Mouse (Mus musculus): ENCODE results near the gene Bcl3. TPM values are rescaled to one million over a fixed set of nuclear protein-coding genes. Genes with fewer than 3 reads are reported as not detected.

Gene Bcl3
- total RNA-seq, 1 experiment from 2014 or later, result 36.9 TPM

DNA sequence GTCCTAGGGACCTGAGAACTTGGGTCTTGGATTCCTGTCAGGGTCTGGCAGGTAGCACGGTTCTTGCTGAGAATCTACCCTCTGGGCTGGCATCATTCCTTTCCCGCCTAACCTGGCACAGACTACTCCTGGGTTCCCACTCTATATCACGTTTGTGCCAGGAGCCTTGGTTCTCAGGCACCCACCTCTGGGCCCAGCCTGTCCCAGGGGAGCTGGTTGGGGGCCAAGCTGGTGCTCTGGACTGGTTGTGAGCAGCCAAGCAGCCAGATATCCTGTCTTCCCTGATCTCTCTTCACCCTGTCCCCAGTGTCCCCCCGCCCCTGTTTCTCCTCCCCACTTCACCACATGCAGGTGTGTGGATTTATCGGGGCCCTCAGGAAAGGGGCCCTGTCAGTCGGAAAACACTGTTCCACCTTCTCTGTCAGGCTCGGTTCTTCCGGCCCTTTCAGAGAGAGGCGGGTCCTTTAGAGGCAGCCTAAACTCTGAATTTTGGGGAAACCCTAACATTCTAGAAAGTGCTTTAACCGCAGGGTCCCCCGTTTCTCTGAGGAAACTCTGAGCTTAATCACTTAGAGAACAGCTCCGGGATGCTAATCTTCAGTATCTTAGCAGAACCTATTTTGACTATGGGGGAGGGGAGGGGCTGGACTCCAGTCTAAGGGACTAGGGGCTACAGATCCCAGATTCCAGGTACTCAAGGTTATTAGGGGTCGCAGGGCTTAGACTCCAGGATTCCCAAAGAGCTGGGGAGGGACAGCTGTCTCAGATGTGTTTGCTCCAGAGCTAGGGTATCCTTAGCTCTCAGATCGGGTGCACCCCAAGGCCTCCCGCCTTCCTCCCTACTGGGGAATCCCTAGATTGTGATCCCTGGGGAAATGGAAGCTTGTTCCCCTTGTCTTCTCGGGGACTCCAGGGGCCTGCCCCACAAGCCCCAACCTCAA, 52.9 kb downstream of the Bcl3 start:
- no peak for DNase-seq

GRCm38 (mm10) chr7:19769001-19769400, 53.6 kb downstream of the Bcl3 start:
- DNase-seq, result no peak

GRCm38 (mm10) chr7:19768251-19768650, 54.3 kb downstream of the Bcl3 start:
- no peak for DNase-seq

DNA sequence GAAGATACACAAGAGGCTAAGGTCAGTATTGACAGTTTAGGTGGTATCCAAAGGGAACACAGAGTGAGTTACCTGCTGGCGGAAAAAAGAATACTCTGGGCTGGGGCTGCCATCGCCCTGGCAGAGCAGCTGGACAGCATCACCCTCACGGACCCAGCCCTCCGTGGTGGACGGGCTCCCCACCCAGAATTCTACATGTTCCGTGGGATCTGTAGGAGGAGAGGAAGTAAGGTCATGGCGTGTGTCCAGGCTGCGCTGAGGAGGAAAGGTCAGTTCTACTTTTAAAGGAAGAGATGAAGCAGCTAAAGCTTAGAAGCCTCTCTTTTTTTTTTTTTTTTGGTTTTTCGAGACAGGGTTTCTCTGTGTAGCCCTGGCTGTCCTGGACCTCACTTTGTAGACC, 58.0 kb downstream of the Bcl3 start:
- DNase-seq, result no peak

DNA sequence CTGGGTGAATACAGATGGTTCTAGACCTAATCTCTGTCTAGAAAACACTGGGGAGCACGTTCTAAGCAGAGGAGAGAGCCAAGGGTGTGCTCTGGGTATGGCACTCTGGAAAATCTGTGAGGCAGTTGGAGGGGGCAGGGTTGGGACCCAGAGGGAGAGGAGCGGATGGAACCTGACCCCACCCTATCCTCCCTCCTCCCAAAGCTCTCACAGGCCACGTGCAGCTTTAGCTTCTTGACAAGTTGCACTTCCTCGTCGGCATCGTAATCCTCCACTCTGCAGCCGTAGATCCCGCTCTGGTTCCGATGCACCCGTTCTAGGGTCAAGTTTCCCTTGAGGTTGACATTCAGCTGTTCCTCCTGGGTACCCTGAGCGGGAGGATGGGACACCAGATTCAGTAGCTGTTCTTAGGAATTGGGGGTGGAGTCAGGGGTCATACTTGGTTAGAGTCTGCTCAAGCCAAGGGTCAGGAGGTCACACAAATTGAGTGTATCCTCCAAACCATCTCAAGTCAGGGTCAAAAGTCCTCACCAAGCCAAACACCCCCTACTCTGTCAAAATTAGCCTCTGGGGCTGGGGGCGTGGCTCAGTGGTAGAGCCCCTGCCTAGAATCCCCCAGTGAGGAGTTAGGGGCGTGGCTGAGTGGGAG, 58.6 kb downstream of the Bcl3 start:
- no peak for DNase-seq

DNA sequence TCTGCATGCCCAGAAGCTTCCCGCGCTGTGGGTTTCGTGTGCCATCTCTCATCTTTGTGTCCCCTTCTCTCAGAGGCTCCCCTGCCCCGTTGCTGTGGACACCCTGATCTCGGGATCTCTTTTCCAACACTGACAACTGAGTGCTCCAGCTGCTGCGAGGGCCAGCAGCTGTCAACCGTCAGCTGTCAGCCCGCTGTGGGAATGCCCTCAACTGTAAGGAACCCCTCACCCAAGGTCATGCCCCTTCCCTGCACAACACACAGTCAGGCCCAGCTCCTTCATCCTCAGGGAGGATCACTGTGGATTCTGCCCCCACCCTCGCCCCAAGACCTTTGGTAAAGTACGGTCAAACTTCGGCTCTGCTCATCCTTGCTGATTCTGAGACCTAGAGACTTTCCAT, 60.3 kb downstream of the Bcl3 start:
- no peak for DNase-seq

GRCm38 (mm10) chr7:19760021-19760420, 62.5 kb downstream of the Bcl3 start:
- no peak for DNase-seq

GRCm38 (mm10) chr7:19758623-19759022, 63.9 kb downstream of the Bcl3 start:
- no peak for DNase-seq

Other genes starting within 250 kb of the Bcl3 start
- 0.44 and 1.1 TPM in 2 replicates for gene Zfp296, start 245.5 kb downstream of the Bcl3 start, total RNA-seq (2021)
- 59.3 and 65.4 TPM in 2 replicates for gene Gemin7, start 245.2 kb downstream of the Bcl3 start, total RNA-seq (2021)
- gene Clasrp, start 218.3 kb downstream of the Bcl3 start, total RNA-seq (2021), result 36.9 and 52.2 TPM in 2 replicates
- gene Relb, start 193.3 kb downstream of the Bcl3 start, total RNA-seq (2021), result 19.3 and 26.2 TPM in 2 replicates
- 116 and 119 TPM in 2 replicates for gene Clptm1, start 157.7 kb downstream of the Bcl3 start, total RNA-seq (2021)
- gene Apoc2, start 144.8 kb downstream of the Bcl3 start, total RNA-seq (2021), result 53.4 TPM in 1 of 2 replicates, not detected in the other
- gene Gm44805, start 141.3 kb downstream of the Bcl3 start, total RNA-seq (2021), result 1.7 and 2.6 TPM in 2 replicates
- gene Apoc4, start 141.3 kb downstream of the Bcl3 start, total RNA-seq (2021), result 72.2 and 240 TPM in 2 replicates
- gene Apoc1, start 130.1 kb downstream of the Bcl3 start, total RNA-seq (2021), result 845 and 1,967 TPM in 2 replicates
- 972 and 3,675 TPM in 2 replicates for gene Apoe, start 123.6 kb downstream of the Bcl3 start, total RNA-seq (2021)
- 136 and 145 TPM in 2 replicates for gene Tomm40, start 107.3 kb downstream of the Bcl3 start, total RNA-seq (2021)
- gene Nectin2, start 72.3 kb downstream of the Bcl3 start, total RNA-seq (2021), result 90.1 and 94.7 TPM in 2 replicates
- 59.8 and 70.8 TPM in 2 replicates for gene Bcam, start 51.8 kb downstream of the Bcl3 start, total RNA-seq (2021)
- gene Cblc, start 26.0 kb downstream of the Bcl3 start, total RNA-seq (2021), result 1.4 TPM in 1 of 2 replicates, not detected in the other
- 0.59 TPM in 1 of 2 replicates, not detected in the other for gene Gm19345, start 29.2 kb upstream of the Bcl3 start, total RNA-seq (2021)
- 0.33 and 0.38 TPM in 2 replicates for gene Ceacam16, start 38.5 kb upstream of the Bcl3 start, total RNA-seq (2021)
- not detected in 2 replicates for gene Ceacam19, start 65.2 kb upstream of the Bcl3 start, total RNA-seq (2021)
- gene Pvr, start 98.4 kb upstream of the Bcl3 start, total RNA-seq (2021), result 31.0 and 34.1 TPM in 2 replicates
- 0.41 and 0.75 TPM in 2 replicates for gene Igsf23, start 128.0 kb upstream of the Bcl3 start, total RNA-seq (2021)
- gene Ceacam20, start 142.6 kb upstream of the Bcl3 start, total RNA-seq (2021), result not detected in 2 replicates
- not detected in 2 replicates for gene Nlrp9b, start 168.7 kb upstream of the Bcl3 start, total RNA-seq (2021)